Mouse (Mus musculus) CD4-positive naive resting alpha-beta T cell, adult 57 days (primary cell): ENCODE results near the gene Zbtb8os. TPM values are rescaled to one million over a fixed set of nuclear protein-coding genes. Genes with fewer than 3 reads are reported as not detected.

ENCODE experiments used
- total RNA-seq: library from RNA; stranded (reverse); gene quantifications from one replicate; pipeline ENCODE4 v1.2.4, GENCODE M21; 2023

Zbtb8os gene
- 30.5 TPM for total RNA-seq

DNA sequence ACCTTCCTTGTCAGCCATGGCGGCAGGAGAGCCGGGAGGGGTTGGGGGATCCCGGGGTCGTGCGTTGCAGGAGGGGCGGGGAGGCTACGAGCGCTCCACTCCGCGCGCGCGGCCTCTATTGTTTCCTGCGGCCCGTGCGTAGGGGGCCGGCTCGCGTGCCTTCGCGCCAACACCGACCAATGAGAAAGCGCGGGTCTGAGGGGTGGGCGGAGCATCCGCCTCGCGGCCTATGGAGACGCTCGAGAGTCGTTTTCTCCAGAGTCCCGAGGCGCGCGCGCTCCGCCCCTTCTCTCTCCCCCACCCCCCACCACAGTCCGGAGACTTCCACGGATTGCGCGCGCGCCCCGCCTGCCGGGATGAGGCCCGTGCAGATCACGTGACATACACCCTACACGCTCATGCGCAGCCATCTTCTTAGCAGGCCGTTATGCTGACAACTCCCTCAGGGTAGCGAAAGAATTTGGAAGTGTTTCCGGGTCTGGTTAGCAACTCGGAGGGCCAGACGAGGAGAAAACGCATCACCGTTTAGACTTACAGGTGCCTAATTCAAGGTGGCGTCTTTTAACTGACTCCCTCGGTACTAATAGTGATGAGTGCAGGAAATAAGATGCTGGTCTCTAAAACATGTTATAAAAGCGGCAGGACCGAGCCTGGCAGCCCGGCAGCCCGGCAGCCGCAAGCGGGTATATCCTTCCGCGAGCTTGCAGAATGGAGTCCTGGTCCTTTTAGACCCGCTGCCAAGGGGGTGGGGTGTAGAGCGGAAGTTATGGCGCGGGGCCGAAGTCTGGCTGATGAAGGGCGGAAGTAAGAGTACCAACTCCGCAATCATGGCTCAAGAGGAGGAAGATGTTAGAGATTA lies at the start of gene Zbtb8os, which contains the start of gene Rbbp4:
TSS of gene Zbtb8os (plus strand) at position 480 of the 859 bp plus-strand sequence.
TSS of gene Rbbp4 (minus strand) at position 155 of the 859 bp plus-strand sequence.

GRCm38 (mm10) chr4:129287472-129287981 lies 48.0 kb upstream of the Zbtb8os start, which contains the start of gene Sync:
TSS of gene Sync (plus strand) at chr4:129287617.

DNA sequence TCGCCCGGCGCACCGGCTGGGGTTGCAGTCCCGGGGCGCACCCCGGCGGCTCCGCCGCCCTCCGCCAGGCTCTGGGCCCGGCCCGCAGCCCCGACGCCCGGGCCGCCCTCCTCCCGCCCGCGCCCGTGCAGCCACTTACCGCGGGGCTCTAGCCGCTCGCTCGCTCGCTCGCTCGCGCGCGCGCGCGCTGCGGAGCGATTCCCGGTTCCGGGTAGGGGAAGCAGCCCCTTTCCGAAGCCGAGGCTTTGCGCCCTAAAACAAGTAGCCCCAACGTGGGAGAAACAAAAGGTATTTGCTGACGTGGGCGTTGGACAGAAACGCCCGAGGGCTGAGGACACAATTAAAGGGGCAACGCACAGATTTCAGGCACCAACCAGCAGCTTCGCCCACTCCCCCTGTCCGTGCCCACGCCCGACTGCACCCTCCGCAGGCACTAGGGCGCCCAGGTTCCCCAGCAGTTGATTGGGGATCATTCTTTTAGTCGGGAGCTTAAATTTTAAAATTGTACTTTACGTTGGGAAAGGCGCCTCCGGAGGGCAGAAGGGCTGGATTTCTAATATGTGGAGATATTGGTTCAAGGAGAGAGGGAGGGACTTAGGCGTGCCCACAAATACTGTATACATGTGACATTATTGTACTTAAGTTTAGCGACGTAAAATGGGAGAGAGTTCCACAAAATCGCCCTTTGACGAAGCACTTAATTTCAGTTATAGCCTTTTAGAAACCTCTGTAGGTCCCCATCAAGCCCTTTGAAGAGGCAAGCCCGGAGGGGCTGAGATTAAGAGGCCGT lies 42.3 kb downstream of the Zbtb8os start, which contains the start of gene Zbtb8a:
TSS of gene Zbtb8a (minus strand) at position 516 of the 790 bp plus-strand sequence.

Other genes starting within 250 kb of the Zbtb8os start
- not detected for gene Tmem54, start 230.1 kb upstream of the Zbtb8os start, total RNA-seq
- gene Hpca, start 213.7 kb upstream of the Zbtb8os start, total RNA-seq, result not detected
- not detected for gene Fndc5, start 198.7 kb upstream of the Zbtb8os start, total RNA-seq
- gene S100pbp, start 146.0 kb upstream of the Zbtb8os start, total RNA-seq, result 33.4 TPM
- gene Yars, start 145.9 kb upstream of the Zbtb8os start, total RNA-seq, result 74.1 TPM
- 0.65 TPM for gene C77080, start 74.3 kb upstream of the Zbtb8os start, total RNA-seq
- gene Sync, start 48.1 kb upstream of the Zbtb8os start, total RNA-seq, result not detected
- 132 TPM for gene Rbbp4, start 325 bp upstream of the Zbtb8os start, total RNA-seq
- gene Zbtb8a, start 42.4 kb downstream of the Zbtb8os start, total RNA-seq, result 2.8 TPM
- gene Zbtb8b, start 105.2 kb downstream of the Zbtb8os start, total RNA-seq, result not detected
- 140 TPM for gene Bsdc1, start 125.9 kb downstream of the Zbtb8os start, total RNA-seq
- not detected for gene Tssk3, start 155.3 kb downstream of the Zbtb8os start, total RNA-seq
- gene Fam229a, start 155.5 kb downstream of the Zbtb8os start, total RNA-seq, result 1.9 TPM
- gene Marcksl1, start 177.9 kb downstream of the Zbtb8os start, total RNA-seq, result 17.4 TPM
- 122 TPM for gene Hdac1, start 207.0 kb downstream of the Zbtb8os start, total RNA-seq
- 793 TPM for gene Lck, start 237.9 kb downstream of the Zbtb8os start, total RNA-seq
- gene Fam167b, start 242.9 kb downstream of the Zbtb8os start, total RNA-seq, result not detected